Mouse (Mus musculus) regulatory T cell (primary cell): ENCODE measurements at regions not wholly inside any gene's neighbourhood (a gene's known extent, or its start where the extent isn't known, plus 50 kb on each side); places are given as distances from the start of the nearest gene placed in this dataset.

Source experiments
- in situ Hi-C: fragments of 300-600 bp; cut with MboI, MseI; formaldehyde crosslinking; loops from one replicate; pipeline ENCODE4 v1.15.1; 2025; ENCODE audit warnings: high pct_unique_total_duplicates

DNA sequence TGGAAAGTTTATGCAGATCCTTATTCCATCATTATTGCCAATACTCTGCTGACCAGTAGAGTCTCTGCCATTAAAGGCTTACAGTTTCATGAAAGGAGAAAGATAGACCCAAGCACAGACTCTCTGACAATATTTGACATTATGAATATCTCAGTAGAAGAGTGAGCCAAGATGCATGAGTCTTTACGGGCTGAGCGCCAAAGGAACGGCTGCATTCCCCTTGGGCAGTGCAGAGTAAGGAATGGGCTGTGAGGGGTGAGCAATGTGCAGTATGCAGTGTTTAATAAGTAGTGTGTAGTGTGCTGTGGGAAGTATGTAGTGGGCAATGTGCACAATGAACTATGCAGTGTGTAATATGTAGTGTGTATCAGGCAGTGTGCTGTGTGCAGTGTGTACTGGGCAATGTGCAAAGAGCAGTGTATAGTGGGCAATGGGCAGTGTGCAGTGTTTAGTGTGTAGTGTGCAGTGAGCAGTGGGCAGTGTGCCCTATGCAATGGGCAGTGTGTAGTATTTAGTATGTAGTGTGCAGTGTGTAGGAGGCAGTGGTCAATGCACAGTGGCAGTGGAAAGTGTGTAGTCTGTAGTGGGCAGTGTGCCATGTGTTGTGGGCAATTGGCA, 671.8 kb downstream of the 5730522E02Rik start:
- in situ Hi-C loops, result no loop called here

DNA sequence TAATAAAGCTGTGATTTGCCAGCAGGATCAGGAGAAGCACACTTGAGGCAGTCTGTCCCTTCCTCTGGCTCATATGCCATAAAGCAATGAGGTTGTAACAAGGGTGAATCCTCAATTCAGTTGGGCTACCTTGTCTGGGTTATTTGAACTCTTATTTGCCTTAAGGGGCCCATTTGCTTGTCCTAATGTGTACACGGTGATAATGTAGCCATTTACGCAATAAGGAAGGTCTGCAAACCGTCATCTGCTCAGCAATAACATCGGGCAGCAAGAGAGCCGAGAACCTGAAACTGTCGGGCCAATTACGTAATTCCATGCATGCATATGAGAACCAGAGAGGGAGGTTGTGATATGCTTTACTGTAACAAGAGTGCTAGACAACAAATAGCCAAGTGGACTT, 674.5 kb downstream of the 5730522E02Rik start:
- in situ Hi-C loops, result no loop called here

DNA sequence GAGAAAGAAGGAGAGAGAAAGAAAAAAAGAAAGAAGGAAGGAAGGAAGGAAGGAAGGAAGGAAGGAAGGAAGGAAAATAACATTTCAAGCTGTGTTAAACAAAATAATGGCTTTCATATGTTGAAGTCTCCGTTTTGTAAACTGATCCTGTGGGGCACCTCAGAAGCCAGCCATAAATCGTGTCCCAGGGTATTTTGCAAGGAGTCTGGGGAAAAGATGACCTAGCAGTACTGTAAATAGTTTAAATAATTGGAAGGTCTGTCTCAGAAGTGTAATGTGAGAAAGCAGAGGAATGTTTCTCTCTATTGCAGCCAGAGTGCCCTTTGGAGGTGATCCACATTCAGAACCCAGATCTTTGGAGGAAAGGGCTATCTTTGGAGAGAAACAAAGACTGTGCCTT, 677.5 kb downstream of the 5730522E02Rik start:
- in situ Hi-C loops, result no loop called here

DNA sequence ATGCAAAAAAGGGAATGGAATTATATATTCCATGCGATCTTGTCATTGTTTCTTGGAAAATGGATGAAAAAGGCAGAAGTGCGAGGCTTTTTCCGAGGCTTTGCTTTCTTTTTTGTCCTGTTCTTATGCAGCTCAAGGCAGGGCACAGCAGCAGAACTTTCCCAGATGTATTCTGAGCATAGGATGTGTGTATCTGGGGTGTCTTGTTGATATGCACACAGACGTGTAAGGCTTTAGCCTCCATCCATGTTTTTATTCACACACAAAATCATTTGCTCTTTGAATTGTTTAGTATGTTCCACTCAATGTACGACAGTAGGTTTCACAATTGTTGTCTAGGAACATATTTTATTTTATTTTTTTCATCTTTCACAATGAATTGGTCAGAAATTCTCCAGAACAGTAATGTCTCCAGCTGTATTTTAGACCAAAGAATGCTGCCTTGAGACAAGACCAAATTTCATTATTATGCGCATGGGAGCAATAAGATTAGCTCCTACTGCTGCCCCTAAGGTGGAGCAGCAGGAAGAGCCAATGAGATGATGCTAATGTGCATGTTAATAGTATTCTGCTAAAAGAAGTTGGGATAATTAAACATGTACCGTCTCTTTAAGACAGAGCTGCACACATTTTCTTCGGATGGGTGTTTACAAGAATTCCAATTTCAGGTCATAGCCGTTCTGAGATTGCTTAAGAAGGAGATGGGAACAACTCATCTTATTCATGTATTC, 678.7 kb downstream of the 5730522E02Rik start:
- in situ Hi-C loops, result no loop called here

DNA sequence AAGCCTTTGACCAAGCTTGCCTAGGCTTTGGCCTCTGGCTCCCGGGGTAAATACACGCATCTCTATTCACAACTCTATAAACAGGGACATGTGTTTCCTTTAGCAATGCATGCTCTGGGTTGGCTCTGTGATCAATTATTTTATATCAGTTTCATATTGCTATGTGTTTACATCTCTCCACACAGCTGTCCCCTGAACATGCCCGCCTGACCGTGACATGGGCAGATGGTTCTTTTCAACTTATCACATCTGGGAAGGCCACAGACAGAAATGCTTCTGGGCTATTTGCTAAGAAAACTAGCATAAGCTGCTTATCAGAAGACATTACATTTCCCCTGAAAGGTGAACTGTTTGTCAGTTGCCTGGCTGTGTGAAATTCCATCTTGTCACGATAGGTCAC, 682.5 kb downstream of the 5730522E02Rik start:
- in situ Hi-C loops, result no loop called here

DNA sequence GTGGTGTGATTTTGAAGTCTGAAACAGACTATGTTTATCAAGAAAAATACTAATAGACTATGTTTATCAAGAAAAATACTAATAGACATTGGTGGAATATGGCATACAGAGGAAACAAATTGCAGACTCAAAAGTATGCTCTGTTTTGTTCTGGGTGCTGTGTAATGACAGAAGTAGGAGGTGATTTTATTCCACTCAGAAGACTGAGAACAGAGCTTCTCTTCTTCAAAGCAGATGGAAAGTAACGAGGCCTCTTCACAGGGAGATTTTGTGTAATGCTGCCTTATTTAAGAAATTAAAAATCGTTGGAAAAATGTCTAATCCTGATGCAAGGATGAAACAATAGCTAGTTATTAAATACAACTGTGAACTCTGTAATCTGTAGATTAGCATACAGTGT, 691.7 kb downstream of the 5730522E02Rik start:
- in situ Hi-C loops, result no loop called here

DNA sequence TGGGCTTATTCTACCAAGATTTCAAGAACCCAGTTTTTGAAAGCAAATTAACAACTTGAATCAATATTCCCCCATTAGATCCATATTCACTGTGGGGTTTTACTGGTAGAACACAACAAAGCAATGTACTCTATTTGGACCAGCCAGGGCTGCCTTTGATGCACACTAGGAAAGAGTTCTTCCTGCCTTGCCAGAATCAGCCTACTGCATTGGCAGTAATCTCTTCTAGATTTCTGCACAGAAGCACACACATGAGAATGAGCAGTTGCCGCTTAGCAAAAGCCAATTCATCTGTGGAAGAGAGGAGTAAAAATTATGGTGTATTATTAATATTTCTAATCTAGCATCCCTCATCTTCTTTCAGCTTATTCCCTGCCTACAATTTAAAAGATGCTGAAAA, 692.4 kb downstream of the 5730522E02Rik start:
- in situ Hi-C loops, result no loop called here

DNA sequence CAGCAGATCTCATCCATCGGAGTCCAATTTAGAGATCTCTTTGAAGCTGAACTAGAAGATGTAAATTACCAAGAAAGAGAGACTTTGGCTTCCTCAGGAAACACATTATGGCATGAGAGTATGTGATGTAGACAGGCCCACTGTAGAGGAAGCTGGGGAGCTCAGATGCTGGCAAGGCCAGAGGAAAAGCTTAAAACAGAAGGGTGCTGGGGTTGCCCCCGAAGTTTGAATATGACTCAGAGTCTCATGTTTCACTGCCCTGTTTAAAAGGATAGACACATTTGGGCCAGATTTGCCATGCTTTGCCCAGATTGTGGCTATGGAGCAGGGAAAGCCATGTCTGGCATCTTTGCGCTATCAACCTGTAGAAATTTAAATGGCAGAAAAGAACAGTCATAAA, 705.1 kb downstream of the 5730522E02Rik start:
- in situ Hi-C loops, result no loop called here

DNA sequence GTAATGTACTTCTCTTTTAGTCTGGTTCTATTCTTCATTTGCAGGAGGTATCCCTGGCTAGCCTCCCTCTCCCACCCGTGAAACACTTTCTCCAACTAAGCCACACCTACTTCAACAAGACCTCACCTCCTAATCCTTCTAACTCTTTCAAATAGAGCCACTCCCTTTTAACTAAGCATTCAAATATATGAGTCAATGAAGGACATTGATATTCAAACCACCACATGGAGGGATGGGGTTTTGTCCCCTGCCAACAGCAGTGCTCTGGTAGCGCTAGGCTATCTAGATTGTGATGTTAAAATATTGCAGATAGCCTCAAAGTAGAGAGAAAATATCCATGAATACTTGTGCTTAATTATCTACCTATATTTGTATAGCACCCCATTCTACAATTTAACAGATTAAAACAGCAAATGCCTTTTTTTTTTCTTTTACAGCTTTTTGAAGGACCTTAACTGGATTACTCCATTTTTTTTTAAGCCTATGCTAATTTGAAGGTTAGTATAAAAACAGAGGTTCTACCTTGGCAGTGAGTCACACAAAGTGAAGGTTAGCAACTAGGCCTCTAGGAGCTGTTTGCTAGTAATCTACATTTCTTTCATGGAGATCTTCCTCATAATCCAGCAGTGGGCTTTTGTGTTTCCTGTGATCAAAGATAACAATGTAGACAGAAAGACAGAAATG, 736.7 kb downstream of the 5730522E02Rik start:
- in situ Hi-C loops, result no loop called here

DNA sequence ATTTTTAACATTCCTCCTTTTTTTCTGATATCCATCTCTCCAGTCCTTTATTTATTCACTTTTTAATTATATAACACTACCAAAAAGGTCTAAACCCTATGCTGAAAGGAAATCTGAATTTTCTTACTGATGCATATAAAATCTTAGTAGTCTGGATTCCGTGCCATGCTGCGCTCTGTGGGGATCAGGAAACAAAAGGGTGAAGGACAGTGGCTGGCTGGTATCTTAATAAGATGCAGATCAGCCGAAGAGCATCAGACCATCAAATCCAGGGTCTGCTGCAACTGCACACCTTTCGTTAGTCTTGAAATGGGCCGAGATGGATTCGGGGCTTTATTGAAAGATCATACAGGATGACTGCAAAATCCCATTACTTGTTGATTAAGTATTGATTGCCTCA, 740.7 kb downstream of the 5730522E02Rik start:
- in situ Hi-C loops, result no loop called here

DNA sequence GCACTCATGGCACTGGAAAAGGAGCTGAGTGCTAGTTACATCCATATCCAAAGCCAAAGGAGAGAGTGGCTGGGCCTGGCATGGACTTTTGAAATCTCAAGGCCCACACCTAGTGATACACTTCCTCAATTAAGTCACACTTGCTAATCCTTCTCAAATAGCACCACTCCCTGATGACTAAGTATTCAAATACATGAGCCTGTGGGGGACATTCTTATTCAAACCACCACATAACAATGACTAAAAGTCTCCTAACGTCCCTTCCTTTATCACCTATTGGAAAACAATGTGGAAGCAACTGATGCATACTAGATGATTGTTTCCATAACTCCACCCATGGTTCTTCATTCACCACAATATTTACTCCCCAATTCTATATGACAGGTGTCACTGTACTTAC, 773.4 kb downstream of the 5730522E02Rik start:
- in situ Hi-C loops, result no loop called here

DNA sequence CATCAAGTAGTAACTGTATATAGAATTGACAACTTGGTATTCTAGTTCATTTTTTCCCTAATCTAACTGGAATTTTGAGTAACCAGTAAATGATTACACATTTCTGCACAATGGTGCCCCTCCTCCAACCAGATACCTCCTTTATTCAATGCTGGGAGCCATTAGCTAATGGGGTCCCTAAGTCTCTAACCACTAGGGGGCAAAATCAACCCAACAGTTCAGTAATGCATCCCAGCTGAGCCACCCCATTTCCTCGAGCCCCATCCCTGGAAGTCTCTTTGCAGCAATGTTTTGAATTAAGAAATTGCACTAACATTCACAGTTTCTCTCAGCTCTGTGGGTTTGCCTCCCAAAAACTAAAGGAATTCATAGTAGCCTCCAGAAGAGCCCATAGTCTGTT, 774.9 kb downstream of the 5730522E02Rik start:
- in situ Hi-C loops, result no loop called here

DNA sequence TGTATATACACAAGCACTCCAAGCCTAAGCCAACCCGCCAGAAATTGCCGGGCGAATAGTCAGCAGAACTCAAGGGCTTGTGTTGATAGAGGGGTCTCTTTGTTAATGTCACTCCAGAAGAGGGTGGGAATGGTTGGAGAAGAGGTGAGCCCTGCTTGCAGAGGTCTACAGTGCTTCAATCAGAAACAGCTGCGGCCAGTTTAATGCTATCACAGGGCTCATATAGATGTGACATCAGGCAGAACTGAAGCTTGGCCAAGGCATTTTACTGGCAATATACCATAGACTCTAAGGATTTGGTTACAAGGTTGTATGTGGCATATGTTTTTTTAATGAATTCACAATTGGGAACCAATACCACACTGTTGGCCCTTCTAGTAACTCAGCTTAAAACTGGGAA, 787.4 kb downstream of the 5730522E02Rik start:
- in situ Hi-C loops, result no loop called here

DNA sequence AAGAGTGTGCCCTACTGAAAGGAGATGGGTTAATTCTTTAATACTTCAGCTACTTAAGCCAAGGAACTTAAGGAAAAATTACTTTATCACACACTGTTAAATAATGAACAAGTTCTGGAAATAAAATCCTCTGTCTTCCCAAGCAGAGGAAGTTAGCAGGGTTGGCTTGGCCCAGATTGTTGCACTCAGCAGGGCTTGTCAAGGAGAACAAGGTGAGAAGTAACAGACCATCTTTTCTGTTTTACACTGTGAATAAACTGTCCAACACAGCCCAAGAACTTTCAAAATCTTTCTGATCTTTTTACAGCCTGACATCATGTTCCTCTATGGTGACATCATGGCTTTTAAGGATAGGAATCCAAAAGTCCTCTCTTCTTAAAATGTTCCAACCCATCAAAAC, 789.1 kb downstream of the 5730522E02Rik start:
- in situ Hi-C loops, result no loop called here

DNA sequence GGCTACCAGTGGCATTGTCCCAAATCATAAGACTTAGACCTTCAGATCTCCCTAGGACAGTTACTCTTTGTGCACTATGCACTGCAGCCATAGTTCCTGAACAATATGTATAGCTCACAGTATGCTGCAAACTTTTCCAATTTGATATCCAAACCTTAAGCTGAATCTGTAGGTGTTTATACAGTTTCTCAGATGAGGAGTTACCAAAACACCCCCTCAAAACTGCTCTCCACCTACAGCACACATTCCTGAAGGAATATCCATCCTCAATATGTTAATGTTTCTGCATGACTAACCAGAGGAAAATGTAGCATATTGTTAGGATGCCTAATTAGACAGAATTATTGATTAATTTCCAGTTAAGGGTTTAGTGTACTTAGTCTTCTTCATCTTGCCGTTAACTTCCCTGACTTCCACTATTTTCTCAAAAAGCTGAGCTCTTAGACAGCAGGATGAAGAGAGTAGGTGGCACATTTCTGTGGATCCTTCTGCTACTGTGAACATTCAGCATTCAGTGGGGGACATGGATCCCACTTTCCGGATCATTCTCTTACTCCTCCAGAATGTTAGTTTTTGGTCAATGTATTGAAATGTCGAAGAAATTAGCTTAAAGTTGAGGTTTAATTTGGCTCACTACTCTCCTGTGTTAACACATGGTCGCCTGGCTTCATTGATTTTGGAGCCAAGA, 800.0 kb downstream of the 5730522E02Rik start:
- in situ Hi-C loops, result no loop called here

DNA sequence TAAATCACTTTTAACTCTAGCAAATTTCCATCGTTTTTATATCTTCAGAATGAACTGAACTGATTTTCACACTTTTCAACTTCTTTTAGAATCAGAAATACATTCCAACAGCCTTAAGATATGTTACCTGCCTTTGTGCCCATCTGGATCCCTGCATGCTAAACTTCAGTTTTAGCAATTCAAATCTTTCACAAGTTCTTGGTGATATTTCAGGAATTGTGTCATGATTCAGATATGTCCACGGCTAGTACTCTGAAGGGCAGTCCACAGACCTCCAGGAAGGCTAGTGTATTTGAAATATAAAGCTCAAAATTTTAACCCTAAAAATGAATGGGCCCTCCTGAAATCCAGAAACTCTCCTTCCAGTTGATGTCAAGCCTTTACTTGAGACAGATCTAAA, 818.9 kb downstream of the 5730522E02Rik start:
- in situ Hi-C loops, result no loop called here

DNA sequence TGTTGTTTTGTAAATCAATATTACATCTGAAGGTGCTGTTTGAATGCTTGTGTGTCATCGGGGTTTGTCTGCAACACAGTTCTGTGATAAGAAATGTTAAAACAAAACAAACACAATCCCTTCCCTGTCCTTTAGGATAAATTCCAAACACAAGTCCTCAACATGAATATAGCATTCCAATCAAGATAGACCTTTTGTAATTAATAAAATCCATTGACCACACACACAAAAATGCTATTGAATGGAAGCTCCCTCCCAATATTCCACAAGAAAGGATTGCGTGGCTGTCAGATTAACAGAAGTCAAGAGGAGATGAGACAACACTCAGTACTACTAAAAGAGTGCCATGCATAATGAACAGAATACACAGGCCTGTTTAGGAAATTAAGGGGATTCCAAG, 843.5 kb downstream of the 5730522E02Rik start:
- in situ Hi-C loops, result no loop called here

DNA sequence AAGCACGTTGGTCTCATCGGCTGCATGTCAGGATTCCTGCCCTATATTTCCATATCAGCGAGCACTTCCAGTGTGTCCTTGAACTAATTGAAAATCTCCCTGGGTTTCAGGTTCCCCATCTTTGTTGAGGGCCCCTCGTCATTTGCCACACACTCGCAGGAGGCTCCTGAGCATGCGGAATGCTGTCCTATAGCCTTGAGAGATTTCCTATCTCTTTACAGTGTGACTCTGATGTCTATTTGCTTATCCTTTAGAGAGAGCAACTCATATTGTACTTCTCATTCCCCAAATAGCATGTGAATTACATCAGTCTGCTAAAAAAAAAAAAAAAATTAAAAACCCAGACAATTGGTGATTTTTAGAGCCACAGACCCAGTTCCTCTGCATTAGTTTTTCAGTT, 845.1 kb downstream of the 5730522E02Rik start:
- in situ Hi-C loops, result no loop called here

DNA sequence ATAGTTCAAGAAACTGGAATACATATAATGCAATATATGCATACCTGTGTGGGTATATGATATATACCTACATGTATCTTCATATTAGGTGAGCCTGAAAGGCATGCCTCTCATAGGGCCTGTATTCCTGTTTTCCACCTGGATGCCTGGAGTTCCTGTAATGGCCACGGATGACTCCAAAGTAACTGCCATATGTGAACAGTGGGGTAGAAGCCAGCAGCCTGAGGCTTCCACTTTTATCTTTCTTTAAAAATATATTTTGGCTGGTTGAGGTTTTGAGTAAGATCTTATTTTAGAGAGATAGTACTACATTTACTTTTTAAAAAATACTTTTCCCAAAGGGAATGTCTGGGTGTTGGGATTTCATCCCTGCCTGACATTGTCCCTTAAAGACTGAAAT, 850.8 kb downstream of the 5730522E02Rik start:
- in situ Hi-C loops, result no loop called here

DNA sequence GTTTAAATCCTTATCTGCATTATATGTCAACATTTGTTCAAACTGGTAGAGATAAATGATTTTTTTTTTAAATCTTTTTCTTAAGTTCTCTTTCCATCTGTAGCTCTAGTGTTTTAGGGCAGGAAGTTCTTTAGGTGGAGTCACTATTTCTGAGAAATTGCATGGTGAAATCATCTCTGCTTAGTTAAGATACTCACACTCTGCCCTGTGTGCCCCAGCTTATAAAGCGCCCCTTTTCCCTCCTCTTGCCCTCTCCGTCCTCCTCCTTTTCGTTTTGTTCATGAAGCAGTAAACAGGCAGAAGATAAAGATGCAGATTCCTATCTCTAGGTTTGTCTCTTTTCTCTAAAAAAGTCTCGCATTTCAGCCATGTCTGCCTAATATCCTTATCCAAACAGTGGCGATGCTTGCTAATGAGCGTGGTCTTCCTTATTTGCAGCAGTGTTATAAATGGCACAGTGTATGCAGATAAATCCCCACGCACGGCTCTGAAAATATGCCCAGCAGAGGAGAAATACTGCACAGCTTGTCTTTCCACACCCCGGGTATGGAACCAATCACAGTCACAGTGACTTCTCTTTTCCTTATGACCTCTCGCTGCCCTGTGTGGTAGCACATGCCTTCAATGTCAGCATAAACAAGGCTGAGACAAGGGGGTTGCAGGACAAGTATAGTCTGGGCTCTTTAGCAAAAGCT, 852.7 kb downstream of the 5730522E02Rik start:
- in situ Hi-C loops, result no loop called here

DNA sequence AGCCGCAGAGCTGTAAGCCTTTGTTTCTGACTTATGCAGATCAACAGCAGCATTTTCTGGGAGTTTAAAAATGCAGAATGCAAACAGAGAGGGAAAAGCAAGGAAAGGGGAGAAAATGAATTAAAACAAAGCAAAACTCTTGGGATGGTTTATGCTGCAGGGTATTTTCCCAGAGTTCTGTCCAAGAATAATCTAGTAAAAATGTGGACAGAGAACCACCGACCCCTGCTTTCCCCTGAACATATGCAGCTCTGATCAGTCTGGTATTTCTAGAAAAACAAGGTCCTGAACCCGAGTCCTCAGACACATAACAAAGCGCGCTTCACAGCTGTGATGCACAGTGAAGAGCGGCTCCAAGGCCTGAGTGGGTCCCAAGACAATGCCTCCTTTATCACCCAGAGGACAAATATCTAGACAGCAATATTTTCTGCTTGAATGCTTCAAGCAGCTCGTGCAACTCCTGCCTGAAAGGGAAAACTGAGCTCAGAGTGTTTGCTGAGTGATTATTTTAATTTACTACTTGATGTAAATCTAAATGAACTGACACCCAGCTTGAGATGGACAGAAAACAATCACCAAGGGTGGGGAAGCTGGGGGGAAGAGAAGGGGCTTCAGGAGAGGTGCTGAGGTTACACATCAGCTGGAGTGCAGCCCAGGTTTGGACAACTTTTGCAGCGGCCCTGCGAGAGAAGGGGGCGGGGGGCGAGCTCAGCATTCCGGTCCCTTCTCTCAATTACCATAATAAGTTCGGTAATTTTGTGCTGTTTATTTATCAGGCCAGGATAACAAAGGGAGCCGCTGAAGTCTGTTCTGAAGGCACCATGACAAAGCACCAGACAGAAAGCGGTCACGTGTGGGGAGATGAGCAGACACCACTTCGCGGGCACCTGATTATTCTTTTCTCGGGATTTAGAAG, 853.6 kb downstream of the 5730522E02Rik start:
- in situ Hi-C loops, result no loop called here
